Mouse (Mus musculus): ENCODE data around the gene Pbld2. TPM values are rescaled to one million over a fixed set of nuclear protein-coding genes. Genes with fewer than 3 reads are reported as not detected.

Gene Pbld2
- 3.2 and 4.1 TPM in 2 replicates for polyA plus RNA-seq (2015; fragmentation: Nextera tagmentation; extraction: Ambion mirVana)

GRCm38 (mm10) chr10:63023749-63024579, at the start of gene Pbld2, which contains the start of gene Hnrnph3:
Pbld2 (plus strand) TSS chr10:63024315.
Hnrnph3 (minus strand) TSS chr10:63024217.

GRCm38 (mm10) chr10:62980039-62980954, 43.8 kb upstream of the Pbld2 start, which contains the start of gene Rufy2:
Rufy2 (plus strand) TSS chr10:62980223.

DNA sequence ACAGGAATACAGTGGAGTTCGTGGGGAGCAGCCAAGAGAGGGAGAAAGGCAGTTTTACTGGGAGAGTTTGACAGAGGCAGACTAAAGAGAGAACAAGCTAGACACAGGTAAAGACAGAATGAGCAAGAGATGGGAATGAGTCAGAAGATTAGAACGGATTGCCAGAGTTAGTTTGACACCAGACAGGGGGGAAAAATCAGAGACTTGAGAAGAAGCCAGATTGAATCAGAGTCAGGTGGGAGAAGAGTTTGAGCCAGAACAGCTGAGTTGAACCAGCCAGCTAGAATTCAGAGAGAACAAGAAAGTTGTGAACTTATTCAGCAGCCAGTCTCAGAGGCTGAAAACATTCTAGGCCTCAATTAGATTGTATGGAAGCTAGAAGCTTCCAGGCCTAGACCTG, 35.7 kb downstream of the Pbld2 start, which contains the start of gene Pbld1:
Gene Pbld1, plus strand, starts transcription at position 301 of the 400 bp plus-strand sequence.

DNA sequence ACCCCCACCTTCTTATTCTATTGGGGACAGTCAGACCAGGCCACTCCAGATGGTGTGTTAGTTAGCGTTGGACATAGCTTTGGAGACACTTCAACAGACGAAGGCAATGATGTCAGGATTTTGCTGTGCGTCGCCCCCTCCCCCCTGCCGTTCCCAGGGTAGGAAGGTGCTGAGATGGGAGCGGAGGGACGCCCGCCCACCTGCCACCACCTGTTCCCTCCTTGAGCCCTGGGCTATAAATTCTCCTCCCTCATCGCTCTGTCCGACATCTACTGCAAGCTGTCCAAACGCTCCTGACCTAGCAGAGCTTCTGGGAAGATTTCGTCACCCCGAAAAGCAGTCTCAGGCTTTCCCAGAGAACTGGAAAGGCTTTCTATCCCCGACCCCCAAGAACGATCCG, 75.4 kb downstream of the Pbld2 start, which contains the start of gene Atoh7:
Gene Atoh7, plus strand, starts transcription at position 131 of the 400 bp plus-strand sequence.

Other genes with a start within 250 kb of the Pbld2 start
- gene Ccar1, start 232.0 kb upstream of the Pbld2 start, polyA plus RNA-seq (2015; fragmentation: Nextera tagmentation; extraction: Ambion mirVana): 41.5 and 60.8 TPM in 2 replicates
- 12.7 and 12.8 TPM in 2 replicates for gene Tet1, start 115.3 kb upstream of the Pbld2 start, polyA plus RNA-seq (2015; fragmentation: Nextera tagmentation; extraction: Ambion mirVana)
- 9.4 and 25.4 TPM in 2 replicates for gene Slc25a16, start 103.7 kb upstream of the Pbld2 start, polyA plus RNA-seq (2015; fragmentation: Nextera tagmentation; extraction: Ambion mirVana)
- 4.0 and 5.0 TPM in 2 replicates for gene Dna2, start 77.3 kb upstream of the Pbld2 start, polyA plus RNA-seq (2015; fragmentation: Nextera tagmentation; extraction: Ambion mirVana)
- 22.6 and 24.4 TPM in 2 replicates for gene Rufy2, start 44.1 kb upstream of the Pbld2 start, polyA plus RNA-seq (2015; fragmentation: Nextera tagmentation; extraction: Ambion mirVana)
- 37.8 and 49.7 TPM in 2 replicates for gene Hnrnph3, start 98 bp upstream of the Pbld2 start, polyA plus RNA-seq (2015; fragmentation: Nextera tagmentation; extraction: Ambion mirVana)
- gene Pbld1, start 35.8 kb downstream of the Pbld2 start, polyA plus RNA-seq (2015; fragmentation: Nextera tagmentation; extraction: Ambion mirVana): 3.2 and 3.8 TPM in 2 replicates
- gene Atoh7, start 75.3 kb downstream of the Pbld2 start, polyA plus RNA-seq (2015; fragmentation: Nextera tagmentation; extraction: Ambion mirVana): 0.08 TPM in 1 of 2 replicates, not detected in the other
- gene Mypn, start 179.6 kb downstream of the Pbld2 start, polyA plus RNA-seq (2015; fragmentation: Nextera tagmentation; extraction: Ambion mirVana): 0.18 TPM in 1 of 2 replicates, not detected in the other
- gene Herc4, start 219.5 kb downstream of the Pbld2 start, polyA plus RNA-seq (2015; fragmentation: Nextera tagmentation; extraction: Ambion mirVana): 36.2 and 57.1 TPM in 2 replicates

Measured in adrenal gland, postnatal 0 days (tissue).